Mouse (Mus musculus) hindbrain, embryonic 12.5 days (tissue): ENCODE measurements around the gene Pnmt. TPM values are rescaled to one million over a fixed set of nuclear protein-coding genes. Genes with fewer than 3 reads are reported as not detected.

Source experiments
- polyA plus RNA-seq: library from polyadenylated mRNA; unstranded; fragments of >200 nt; fragmentation: Nextera tagmentation; extraction: Ambion mirVana; gene quantifications from 2 replicates; pipeline ENCODE4 v1.2.1, GENCODE M21; 2016

The Pnmt gene
- polyA plus RNA-seq, 1 experiment from 2014 or later = 1.0 TPM

Other genes with a start within 250 kb of the Pnmt start
- gene Fbxl20, start 236.0 kb upstream of the Pnmt start, polyA plus RNA-seq = 31.1 and 36.8 TPM in 2 replicates
- gene Med1, start 193.2 kb upstream of the Pnmt start, polyA plus RNA-seq = 74.3 and 84.9 TPM in 2 replicates
- gene Cdk12, start 183.4 kb upstream of the Pnmt start, polyA plus RNA-seq = 14.6 and 15.1 TPM in 2 replicates
- 7.2 and 10.2 TPM in 2 replicates for gene Neurod2, start 56.8 kb upstream of the Pnmt start, polyA plus RNA-seq
- 0.37 and 0.52 TPM in 2 replicates for gene Ppp1r1b, start 38.0 kb upstream of the Pnmt start, polyA plus RNA-seq
- 49.0 and 50.0 TPM in 2 replicates for gene Stard3, start 28.1 kb upstream of the Pnmt start, polyA plus RNA-seq
- gene Tcap, start 2.6 kb upstream of the Pnmt start, polyA plus RNA-seq = 0.31 and 1.7 TPM in 2 replicates
- 9.1 and 10.2 TPM in 2 replicates for gene Pgap3, start 14.0 kb downstream of the Pnmt start, polyA plus RNA-seq
- gene Erbb2, start 26.0 kb downstream of the Pnmt start, polyA plus RNA-seq = 25.9 and 26.9 TPM in 2 replicates
- gene Mien1, start 52.5 kb downstream of the Pnmt start, polyA plus RNA-seq = 158 and 159 TPM in 2 replicates
- 2.0 and 4.4 TPM in 2 replicates for gene Grb7, start 59.9 kb downstream of the Pnmt start, polyA plus RNA-seq
- gene Ikzf3, start 159.6 kb downstream of the Pnmt start, polyA plus RNA-seq = 0.09 TPM in 1 of 2 replicates, not detected in the other
- gene Zpbp2, start 164.6 kb downstream of the Pnmt start, polyA plus RNA-seq = 0.17 and 0.38 TPM in 2 replicates
- 69.8 and 71.4 TPM in 2 replicates for gene Ormdl3, start 200.9 kb downstream of the Pnmt start, polyA plus RNA-seq
- not detected in 2 replicates for gene Lrrc3c, start 211.8 kb downstream of the Pnmt start, polyA plus RNA-seq
- gene Gm12355, start 239.2 kb downstream of the Pnmt start, polyA plus RNA-seq = 0.49 and 0.55 TPM in 2 replicates
- not detected in 2 replicates for gene Gsdma3, start 239.9 kb downstream of the Pnmt start, polyA plus RNA-seq